Mouse (Mus musculus) left cerebral cortex, adult 2 months (tissue): ENCODE measurements at regions not wholly inside any gene's neighbourhood (a gene's known extent, or its start where the extent isn't known, plus 50 kb on each side); places are given as distances from the start of the nearest gene placed in this dataset.

Source experiments
- DNase-seq, 2 experiments: peaks; one replicate each; pipeline ENCODE4 v3.0.0; 2021 to 2022; ENCODE audit warnings: low spot score in 2 of 2, mixed read lengths in 1 of 2; ENCODE audit errors: extremely low spot score in 1 of 2
- H3K27ac ChIP-seq: fragments of 200-600 bp; 2 replicates; pipeline ENCODE4 v1.8.1; 2022
- H3K4me3 ChIP-seq: fragments of 200-600 bp; 2 replicates; pipeline ENCODE4 v1.8.1; 2022
- CTCF ChIP-seq: fragments of 200-600 bp; IDR thresholded peaks from 2 replicates; pipeline ENCODE4 v1.8.1; 2022; ENCODE audit warnings: antibody characterized with exemption, mild to moderate bottlenecking, moderate library complexity
- intact Hi-C: fragments of 180-260 bp; cut with DNase I; formaldehyde crosslinking; loops from one replicate; pipeline ENCODE4 v1.15.1; 2025

DNA sequence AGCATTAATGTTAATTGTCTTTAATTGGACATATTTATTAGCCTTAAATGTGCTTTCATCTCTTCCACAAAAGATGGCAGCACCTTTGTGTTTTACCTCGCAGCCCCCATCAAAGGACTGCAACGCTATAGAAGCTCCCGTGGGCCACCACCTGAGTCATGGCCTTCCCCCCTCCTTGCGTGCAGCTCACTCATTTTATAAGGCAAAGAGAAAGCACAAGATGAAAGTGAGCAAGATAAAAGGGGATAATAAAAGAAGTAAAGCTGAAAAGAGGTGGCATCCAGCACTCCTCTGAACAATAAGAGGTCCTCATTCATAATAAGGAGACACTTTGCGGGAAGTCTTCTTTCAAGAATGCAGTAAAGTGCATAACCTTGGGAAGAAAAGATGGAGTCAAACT is 403.9 kb downstream of the Cenpc1 start:
- DNase-seq: no peak
- intact Hi-C loops: no loop called here

GRCm38 (mm10) chr5:85621078-85621477 is 444.3 kb downstream of the Cenpc1 start:
- Histone ChIP-seq H3K27ac (no peak overlapping the region), H3K4me3 (no peak overlapping the region)
- DNase-seq: no peak
- intact Hi-C loops: no loop called here
- no peak for TF ChIP-seq CTCF

More for the DNA sequence above, 403.9 kb downstream of the Cenpc1 start:
- Histone ChIP-seq H3K4me3 (no peak overlapping the region), H3K27ac (no peak overlapping the region)
- no peak for TF ChIP-seq CTCF

DNA sequence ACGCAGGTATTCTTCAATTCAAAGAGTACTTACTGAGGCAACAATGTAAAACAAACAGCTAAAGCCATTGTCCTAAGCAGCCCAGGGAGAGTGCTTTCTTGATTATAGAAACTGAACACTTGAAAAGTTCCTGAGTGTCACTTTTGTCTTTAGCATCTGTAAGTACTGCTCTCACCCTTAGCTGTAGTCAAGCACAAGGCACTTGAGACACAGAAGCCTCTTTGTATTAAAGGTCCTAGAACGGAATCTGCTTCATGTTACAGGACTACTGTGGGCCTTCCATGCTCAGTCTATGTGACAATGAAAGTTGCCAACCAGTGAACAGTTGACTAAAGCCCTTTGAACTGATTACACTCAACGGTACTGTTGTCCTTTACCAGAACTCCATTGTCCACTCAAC is 450.6 kb downstream of the Cenpc1 start:
- Histone ChIP-seq H3K27ac (no peak overlapping the region), H3K4me3 (no peak overlapping the region)
- no peak for DNase-seq
- no peak for TF ChIP-seq CTCF
- intact Hi-C loops: no loop called here

DNA sequence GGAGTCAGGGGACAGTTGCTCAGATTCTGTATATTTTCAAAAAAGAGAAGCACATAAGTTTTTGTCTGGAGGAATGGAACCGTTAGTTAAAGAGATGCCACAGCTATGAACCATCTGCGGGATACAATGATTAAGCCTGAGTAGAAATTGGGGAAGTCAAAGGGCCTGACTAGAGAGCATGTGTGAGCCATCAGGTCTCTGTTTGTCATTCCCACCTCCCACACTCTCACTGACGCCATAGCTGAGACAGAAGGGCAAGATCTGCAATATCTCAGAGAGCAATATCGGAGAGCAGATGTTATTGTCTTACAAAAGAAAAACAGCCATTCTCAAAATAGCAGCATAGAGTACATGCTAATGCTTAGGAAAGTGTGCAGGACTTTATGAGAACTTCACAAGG is 452.8 kb downstream of the Cenpc1 start:
- Histone ChIP-seq H3K27ac (no peak overlapping the region), H3K4me3 (no peak overlapping the region)
- intact Hi-C loops: no loop called here
- no peak for TF ChIP-seq CTCF
- DNase-seq: no peak

- no peak for DNase-seq
- TF ChIP-seq CTCF: no peak
- Histone ChIP-seq H3K4me3 (no peak overlapping the region), H3K27ac (no peak overlapping the region)
- intact Hi-C loops: no loop called here
Measured at GRCm38 (mm10) chr5:85609104-85609503, 456.3 kb downstream of the Cenpc1 start.

DNA sequence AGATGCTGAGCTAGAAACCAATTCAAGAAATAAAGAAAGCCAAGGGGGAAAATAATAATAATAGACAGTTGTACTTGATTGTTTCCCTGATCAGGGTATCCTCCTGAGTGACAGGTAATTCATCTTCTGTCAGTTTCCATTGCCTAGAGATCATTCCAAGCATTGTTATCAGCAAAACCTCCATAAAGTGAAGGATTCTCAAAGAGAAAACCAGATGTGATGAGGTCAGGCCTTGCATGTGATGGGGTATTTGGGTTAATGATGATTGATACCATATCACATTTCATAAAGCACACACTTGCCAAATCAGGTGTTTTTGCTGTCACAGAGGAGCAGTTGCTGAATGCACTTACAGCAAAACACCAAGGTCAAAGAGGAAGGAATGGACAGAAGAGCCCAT is 467.2 kb downstream of the Cenpc1 start:
- no peak overlapping the region for H3K4me3 ChIP-seq
- DNase-seq: no peak
- intact Hi-C loops: no loop called here
- no peak for TF ChIP-seq CTCF
- no peak overlapping the region for H3K27ac ChIP-seq

DNA sequence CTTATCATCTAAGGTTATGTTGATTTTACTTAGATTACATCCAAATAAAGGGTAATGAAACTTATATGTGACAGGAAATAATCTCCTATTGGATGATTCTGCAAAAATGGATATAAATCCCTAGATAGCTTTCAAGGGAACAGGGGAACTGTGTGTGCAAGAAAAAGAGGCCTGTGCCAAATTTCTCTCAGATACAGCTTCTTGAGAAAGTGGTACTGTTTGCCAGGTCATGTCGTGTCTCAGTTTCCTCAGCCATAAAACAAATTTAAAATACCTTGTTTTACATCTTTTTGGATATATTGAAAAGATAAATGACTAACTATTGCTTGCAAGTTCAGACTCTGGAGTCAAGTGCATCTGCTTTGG is 470.3 kb downstream of the Cenpc1 start:
- no peak for DNase-seq
- H3K4me3 ChIP-seq: no peak overlapping the region
- no peak overlapping the region for H3K27ac ChIP-seq
- no peak for TF ChIP-seq CTCF
- intact Hi-C loops: no loop called here

DNA sequence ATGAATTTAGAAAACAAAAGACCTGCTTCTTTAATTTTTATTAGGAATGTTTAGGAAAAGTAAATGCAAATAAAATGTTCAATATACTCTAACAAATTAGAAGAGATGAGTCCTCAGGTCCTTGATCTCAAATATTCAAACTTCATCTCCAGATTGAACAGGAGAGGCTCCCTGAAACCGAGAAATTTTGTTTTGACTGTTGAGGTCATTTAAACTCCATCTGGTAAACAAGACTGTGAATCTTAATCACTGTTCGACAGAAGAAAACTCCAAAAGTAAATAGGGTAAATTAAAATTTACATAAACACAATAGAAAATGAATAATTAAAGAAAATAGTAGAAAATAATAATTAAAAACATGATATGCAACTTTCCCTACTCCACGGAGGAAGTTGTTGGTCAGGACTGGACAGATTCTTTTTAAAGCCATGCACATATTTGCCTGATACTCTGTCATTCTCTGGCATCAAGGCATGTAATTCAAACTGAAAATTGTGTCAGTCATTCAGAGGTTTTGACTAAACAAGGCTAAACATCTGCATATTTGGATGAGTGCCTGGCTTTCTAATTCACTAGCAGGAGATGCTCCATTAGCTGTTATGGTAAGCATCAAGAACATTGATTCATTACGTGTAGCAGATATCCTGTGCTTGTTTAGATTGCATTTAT is 470.8 kb downstream of the Cenpc1 start:
- Histone ChIP-seq H3K4me3 (no peak overlapping the region), H3K27ac (no peak overlapping the region)
- intact Hi-C loops: no loop called here
- TF ChIP-seq CTCF: no peak
- DNase-seq: no peak

- TF ChIP-seq CTCF: no peak
- H3K27ac ChIP-seq: no peak overlapping the region
- intact Hi-C loops: no loop called here
- no peak for DNase-seq
- H3K4me3 ChIP-seq: no peak overlapping the region
Measured at GRCm38 (mm10) chr5:85592236-85592635, 473.1 kb downstream of the Cenpc1 start.

GRCm38 (mm10) chr5:85586727-85587126 is 478.7 kb downstream of the Cenpc1 start:
- peak; percentile 75 for TF ChIP-seq CTCF
- peak; percentile 26 to 39 for DNase-seq
- intact Hi-C loops: loop anchor here (2.0 to 5.0 kb wide), 2 partner anchors 186 to 350 kb away; no protein-coding TSS in a partner anchor
- Histone ChIP-seq H3K4me3 (no peak overlapping the region), H3K27ac (no peak overlapping the region)

DNA sequence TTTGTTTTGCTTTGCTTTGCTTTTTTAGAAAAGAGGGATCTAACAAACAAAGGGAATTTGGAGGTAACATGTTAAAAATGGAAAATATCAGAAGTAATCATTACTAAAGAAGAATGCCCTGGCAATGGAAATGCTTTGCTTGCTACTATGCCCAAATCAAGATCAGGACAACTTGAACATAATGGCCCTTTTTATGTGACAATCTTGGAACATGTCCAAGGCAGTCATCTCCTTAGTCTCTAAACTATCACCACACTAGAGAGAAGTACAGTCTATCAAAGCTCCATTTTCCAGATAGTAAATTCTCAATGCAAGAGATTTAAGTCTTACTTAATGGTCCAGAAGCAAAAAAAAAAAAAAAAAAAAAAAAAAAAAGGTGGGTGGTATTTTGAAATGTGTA is 492.9 kb downstream of the Cenpc1 start:
- no peak for TF ChIP-seq CTCF
- intact Hi-C loops: no loop called here
- no peak overlapping the region for H3K4me3 ChIP-seq
- DNase-seq: no peak
- no peak overlapping the region for H3K27ac ChIP-seq

DNA sequence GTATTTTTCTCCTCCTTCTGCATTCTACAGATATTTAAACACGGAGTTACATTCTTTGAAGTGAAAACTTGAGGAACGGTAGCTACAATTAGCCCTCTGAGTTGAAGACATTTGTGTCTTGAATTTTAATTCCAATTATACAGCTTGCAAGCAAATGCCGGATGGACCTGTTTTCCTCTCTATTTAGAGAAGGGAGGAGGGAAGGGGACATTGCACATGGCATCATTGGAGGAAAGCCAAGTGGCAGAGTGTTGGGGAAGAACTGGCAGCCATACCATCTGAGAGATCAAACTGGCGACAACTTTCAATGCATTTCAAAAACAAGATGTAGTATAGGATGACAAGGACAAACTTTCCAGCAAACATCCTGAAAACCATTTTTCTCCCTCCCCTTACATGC is 493.4 kb downstream of the Cenpc1 start:
- no peak for TF ChIP-seq CTCF
- Histone ChIP-seq H3K27ac (no peak overlapping the region), H3K4me3 (no peak overlapping the region)
- intact Hi-C loops: no loop called here
- peak in 1 of 2 experiments; percentile 13 for DNase-seq

DNA sequence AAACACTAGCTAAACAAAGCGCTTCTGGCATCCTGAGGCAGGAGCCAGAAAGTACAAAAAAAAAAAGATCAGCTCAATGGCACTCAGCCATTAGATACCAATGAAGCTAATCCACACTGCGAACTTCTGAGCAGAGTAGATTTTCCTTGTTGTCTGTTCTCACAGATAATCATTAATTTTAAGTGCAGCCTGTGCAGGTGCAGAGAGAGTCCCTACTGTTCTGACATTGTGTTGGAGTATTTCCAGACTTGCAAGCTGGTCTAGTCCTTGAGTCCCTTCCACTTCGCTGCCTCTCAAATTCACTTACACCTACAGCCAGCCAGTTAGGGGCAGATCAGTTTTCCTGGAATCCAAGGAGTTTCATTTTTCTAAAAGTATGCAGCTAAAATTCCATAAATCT is 494.0 kb downstream of the Cenpc1 start:
- peak in 1 of 2 experiments; percentile 7 for DNase-seq
- Histone ChIP-seq H3K4me3 (no peak overlapping the region), H3K27ac (no peak overlapping the region)
- TF ChIP-seq CTCF: no peak
- intact Hi-C loops: no loop called here
